Mouse (Mus musculus): ENCODE measurements around the gene Dzip1. TPM values are rescaled to one million over a fixed set of nuclear protein-coding genes. Genes with fewer than 3 reads are reported as not detected.

The Dzip1 gene
- polyA plus RNA-seq, 1 experiment from 2014 or later = 17.1 TPM

DNA sequence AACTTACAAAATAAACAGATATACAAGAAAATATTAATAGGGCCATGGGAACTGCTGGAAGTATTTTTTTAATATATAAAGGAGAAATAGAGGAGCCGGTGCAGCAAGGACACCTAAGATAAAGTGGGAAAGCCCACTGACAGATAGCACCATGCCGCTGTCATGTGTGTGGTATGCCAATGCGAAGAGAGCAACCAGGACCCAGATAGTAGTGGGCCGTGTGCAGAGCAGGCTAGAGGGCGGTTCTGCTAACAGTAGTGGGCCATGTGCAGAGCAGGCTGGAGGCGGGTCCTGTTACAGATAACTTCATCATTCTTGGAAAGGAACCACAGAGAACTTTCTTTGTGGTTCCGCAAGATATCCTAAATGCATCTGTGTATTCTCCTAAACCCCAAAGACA is 88.5 kb downstream of the Dzip1 start:
- H3K4me3 ChIP-seq = no peak overlapping the region
- DNase-seq (ENCODE audit: low spot score) = no peak
- H3K27me3 ChIP-seq (ENCODE audit: low read depth, poor library complexity, severe bottlenecking) = no peaks in the 10 kb centered on the region; the same call in 1 of the 2 replicates
- no peaks in the 10 kb centered on the region for H3K36me3 ChIP-seq
- H3K4me1 ChIP-seq = peaks cover 17% of the 10 kb centered on the region
- H3K9me3 ChIP-seq (replicated peaks) = no peaks in the 10 kb centered on the region
- no peak overlapping the region for H3K27ac ChIP-seq (replicated peaks)
- 95% methylated on average over 7 of the region's 7 CpGs for WGBS

DNA sequence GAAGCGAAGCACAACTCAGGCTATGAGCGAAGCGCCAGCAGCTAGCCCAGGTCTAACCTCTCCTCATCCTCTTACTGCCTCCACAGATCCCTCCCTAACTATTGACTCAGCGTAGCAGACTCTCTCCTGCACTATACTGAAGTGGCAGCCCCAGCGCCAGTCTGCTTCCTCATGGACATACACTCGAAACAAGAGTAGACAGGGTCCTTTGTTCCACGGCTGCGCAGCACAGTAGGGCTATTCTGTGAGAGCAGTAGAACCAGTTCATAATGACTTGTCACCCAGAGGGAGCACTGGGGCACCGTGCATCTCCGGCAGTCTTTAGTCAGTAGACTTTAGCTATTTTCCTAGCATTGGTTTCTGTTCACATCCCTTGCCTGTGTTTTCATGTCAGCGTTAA is 89.1 kb downstream of the Dzip1 start:
- Histone ChIP-seq H3K27me3 (ENCODE audit: low read depth, poor library complexity, severe bottlenecking) (no peaks in the 10 kb centered on the region; the same call in 1 of the 2 replicates), H3K27ac (replicated peaks) (no peak overlapping the region), H3K4me3 (no peak overlapping the region), H3K4me1 (peaks cover 16% of the 10 kb centered on the region), H3K36me3 (no peaks in the 10 kb centered on the region), H3K9me3 (replicated peaks) (no peaks in the 10 kb centered on the region)
- WGBS = 84% methylated on average over 11 of the region's 11 CpGs
- DNase-seq (ENCODE audit: low spot score) = no peak

DNA sequence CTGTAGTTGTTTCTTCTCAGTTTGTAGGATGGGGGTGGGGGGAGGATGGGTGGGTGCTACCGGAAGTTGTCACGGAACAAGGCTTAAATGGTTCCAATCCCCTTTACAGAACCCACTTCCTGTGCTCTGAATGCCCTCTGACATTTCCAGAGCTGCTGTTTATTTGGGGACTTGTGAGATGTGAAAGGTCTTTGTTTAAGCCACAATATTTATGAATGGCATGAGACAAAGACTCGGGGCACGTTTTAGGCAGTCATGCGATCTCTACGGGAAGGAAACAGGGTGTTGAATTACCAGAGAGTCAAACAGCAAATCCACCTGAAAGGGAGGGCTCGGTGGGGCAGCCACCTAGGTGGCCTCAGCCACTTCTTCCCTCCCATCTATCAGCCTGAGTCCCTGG is 90.9 kb downstream of the Dzip1 start:
- Histone ChIP-seq H3K9me3 (replicated peaks) (no peaks in the 10 kb centered on the region), H3K27ac (replicated peaks) (no peak overlapping the region), H3K27me3 (ENCODE audit: low read depth, poor library complexity, severe bottlenecking) (no peaks in the 10 kb centered on the region), H3K4me3 (no peak overlapping the region), H3K4me1 (peaks cover 10% of the 10 kb centered on the region), H3K36me3 (no peaks in the 10 kb centered on the region)
- DNase-seq (ENCODE audit: low spot score) = no peak
- WGBS = 10% methylated on average over 7 of the region's 7 CpGs

DNA sequence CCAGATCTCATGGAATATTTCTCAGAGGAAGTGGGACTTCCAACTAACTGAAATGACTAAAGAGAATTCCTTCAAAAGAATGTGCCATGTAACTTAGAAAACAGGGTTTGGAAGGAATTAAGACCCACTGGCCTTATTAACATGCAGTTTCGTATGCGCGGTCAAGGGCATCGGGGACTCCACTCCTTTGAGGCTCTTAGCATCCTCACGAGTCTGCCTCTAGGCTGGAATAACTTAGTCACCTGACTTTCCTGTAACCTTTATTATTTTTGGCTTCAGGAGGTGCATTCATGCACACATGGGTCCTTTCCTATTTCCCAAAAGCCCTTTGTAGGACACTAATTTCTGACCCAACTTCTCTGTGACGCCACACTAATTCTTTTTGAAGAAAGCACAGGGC is 92.0 kb downstream of the Dzip1 start:
- no peak overlapping the region for H3K27ac ChIP-seq (replicated peaks)
- peaks cover 10% of the 10 kb centered on the region for H3K4me1 ChIP-seq
- H3K27me3 ChIP-seq (ENCODE audit: low read depth, poor library complexity, severe bottlenecking) = no peaks in the 10 kb centered on the region
- 92% methylated on average over 6 of the region's 6 CpGs for WGBS
- no peaks in the 10 kb centered on the region for H3K9me3 ChIP-seq (replicated peaks)
- DNase-seq (ENCODE audit: low spot score) = no peak
- no peaks in the 10 kb centered on the region for H3K36me3 ChIP-seq
- H3K4me3 ChIP-seq = no peak overlapping the region

DNA sequence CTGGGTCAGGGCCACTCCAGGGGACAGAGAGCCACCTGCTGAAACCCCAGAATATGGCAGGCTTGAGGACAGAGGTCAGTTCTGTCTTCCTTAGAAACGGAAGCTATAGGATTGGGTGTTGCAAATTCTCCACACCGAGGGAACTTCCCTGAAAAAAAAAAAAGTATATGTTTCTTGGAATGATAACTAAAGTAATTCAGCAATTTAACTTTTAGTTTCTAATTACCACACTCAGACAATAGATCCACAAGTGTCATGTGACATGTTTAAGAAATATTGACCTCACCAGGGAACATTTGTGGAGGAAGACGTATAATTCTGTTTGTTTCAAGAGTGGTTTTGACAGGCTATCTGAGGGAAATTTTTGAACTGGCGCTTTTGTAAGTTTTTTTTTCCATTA is 93.7 kb downstream of the Dzip1 start:
- DNase-seq (ENCODE audit: low spot score) = no peak
- 81% methylated on average over 4 of the region's 4 CpGs for WGBS
- Histone ChIP-seq H3K9me3 (replicated peaks) (no peaks in the 10 kb centered on the region), H3K36me3 (no peaks in the 10 kb centered on the region), H3K4me1 (peaks cover 20% of the 10 kb centered on the region), H3K4me3 (no peak overlapping the region), H3K27ac (replicated peaks) (no peak overlapping the region), H3K27me3 (ENCODE audit: low read depth, poor library complexity, severe bottlenecking) (no peaks in the 10 kb centered on the region)

DNA sequence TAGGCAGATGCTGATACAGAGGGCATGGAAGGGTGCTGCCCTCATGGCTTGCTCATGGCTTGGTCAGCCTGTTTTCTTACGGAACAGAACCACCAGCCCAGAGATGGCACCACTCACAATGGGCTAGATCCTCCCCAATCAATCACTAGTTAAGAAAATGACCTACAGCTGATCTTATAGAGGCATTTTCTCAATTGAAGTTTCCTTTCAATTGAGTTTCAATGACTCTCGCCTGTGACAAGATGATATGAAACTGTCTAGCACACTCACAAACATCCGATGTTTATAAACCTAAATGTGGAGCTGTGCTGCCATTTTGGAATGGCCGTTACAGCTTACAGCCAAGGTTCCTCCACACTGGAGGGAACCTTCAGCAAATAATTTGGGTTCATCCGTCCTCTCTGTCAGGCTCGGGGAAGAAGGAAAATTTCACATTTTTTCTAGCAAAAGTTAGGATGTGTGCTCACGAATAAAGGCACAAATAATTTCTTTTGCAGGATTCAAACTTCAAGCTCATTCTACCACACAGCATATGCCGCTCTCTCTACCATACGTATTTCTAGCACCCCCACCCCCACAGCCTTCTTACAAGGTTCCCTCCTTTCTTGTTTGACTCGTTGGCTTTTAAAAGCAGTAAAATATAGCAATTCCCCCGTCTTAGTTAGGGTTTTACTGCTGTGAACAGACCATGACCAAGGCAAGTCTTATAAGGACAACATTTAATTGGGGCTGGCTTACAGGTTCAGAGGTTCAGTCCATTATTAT is 95.7 kb downstream of the Dzip1 start:
- 92% methylated on average over 11 of the region's 11 CpGs for WGBS

DNA sequence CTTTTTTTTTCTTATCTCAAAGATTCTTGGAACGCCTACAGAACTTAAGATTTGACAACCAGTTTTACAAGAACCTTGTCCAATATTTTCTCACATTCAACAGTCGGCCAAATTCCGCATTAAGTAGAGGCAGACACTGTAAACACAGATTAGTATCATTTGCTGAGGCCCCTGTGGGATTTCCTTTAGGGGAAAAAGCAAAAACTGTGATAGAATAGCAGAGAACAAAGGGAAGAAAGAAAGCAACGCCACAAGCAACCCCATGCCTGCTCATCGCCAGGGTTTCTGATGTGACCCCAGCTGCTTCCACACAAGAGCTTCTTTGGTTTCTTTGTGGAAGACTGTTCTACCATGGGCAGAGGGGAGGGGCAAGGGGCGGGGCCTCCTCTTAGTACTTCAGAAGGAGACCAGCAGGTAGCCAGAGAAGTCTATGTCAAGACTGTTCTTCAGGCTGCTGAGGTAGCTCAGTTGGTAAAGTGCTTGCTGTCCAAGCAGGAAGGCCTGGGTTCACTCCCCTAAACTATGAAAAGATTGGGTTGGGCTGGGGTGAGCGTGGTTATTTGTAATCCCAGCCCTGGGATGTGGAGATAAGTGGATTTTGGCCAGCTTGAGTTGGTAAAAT is 97.9 kb downstream of the Dzip1 start:
- Histone ChIP-seq H3K9me3 (replicated peaks) (no peaks in the 10 kb centered on the region), H3K27ac (replicated peaks) (peak overlapping the region; percentile 72), H3K27me3 (ENCODE audit: low read depth, poor library complexity, severe bottlenecking) (peaks cover 6% of the 10 kb centered on the region; the same call in 1 of the 2 replicates), H3K36me3 (no peaks in the 10 kb centered on the region), H3K4me3 (no peak overlapping the region), H3K4me1 (peaks cover 22% of the 10 kb centered on the region)
- DNase-seq (ENCODE audit: low spot score) = peak; percentile 67
- 17% methylated on average over 7 of the region's 7 CpGs for WGBS

More for the DNA sequence above, 95.7 kb downstream of the Dzip1 start:
- no peaks in the 10 kb centered on the region for H3K9me3 ChIP-seq (replicated peaks)
- H3K4me1 ChIP-seq = peaks cover 26% of the 10 kb centered on the region
- no peak overlapping the region for H3K27ac ChIP-seq (replicated peaks)
- no peak overlapping the region for H3K4me3 ChIP-seq
- no peak for DNase-seq (ENCODE audit: low spot score)
- no peaks in the 10 kb centered on the region for H3K36me3 ChIP-seq
- peaks cover 6% of the 10 kb centered on the region; the same call in 1 of the 2 replicates for H3K27me3 ChIP-seq (ENCODE audit: low read depth, poor library complexity, severe bottlenecking)

DNA sequence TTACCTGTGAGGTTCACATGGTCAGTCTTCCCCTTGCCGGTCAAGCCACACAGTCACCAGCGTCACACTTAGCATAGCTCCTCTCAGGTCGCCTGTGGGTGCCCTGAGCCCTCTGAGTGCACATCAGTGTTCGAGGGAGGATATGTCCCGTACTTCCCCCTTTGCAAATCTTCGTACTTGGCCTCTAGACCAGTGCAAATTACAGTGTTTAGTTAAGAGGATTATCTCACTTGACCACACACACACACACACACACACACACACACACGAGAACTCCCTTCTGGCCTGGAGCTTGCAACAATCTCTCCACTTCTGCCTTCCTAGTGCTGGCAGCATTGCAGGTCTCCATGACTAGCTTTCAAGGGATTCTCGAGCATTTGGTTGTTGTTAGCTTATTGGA is 98.9 kb downstream of the Dzip1 start:
- Histone ChIP-seq H3K4me3 (no peak overlapping the region), H3K4me1 (peaks cover 26% of the 10 kb centered on the region), H3K9me3 (replicated peaks) (no peaks in the 10 kb centered on the region), H3K27ac (replicated peaks) (no peak overlapping the region), H3K27me3 (ENCODE audit: low read depth, poor library complexity, severe bottlenecking) (peaks cover 6% of the 10 kb centered on the region; the same call in 1 of the 2 replicates), H3K36me3 (no peaks in the 10 kb centered on the region)
- WGBS = 66% methylated on average over 8 of the region's 8 CpGs
- no peak for DNase-seq (ENCODE audit: low spot score)

Other genes starting within 250 kb of the Dzip1 start
- gene Abcc4, start 219.2 kb downstream of the Dzip1 start, polyA plus RNA-seq (2016; fragmentation: Nextera tagmentation; extraction: Ambion mirVana) = 4.7 and 4.8 TPM in 2 replicates
- gene Cldn10, start 137.6 kb downstream of the Dzip1 start, polyA plus RNA-seq (2016; fragmentation: Nextera tagmentation; extraction: Ambion mirVana) = 0.99 and 1.4 TPM in 2 replicates
- 28.2 and 33.2 TPM in 2 replicates for gene Dnajc3, start 12.5 kb upstream of the Dzip1 start, polyA plus RNA-seq (2016; fragmentation: Nextera tagmentation; extraction: Ambion mirVana)
- gene Uggt2, start 174.0 kb upstream of the Dzip1 start, polyA plus RNA-seq (2016; fragmentation: Nextera tagmentation; extraction: Ambion mirVana) = 13.2 and 14.2 TPM in 2 replicates
- not detected in 2 replicates for gene Hs6st3, start 212.9 kb upstream of the Dzip1 start, polyA plus RNA-seq (2016; fragmentation: Nextera tagmentation; extraction: Ambion mirVana)